Mouse (Mus musculus) hindbrain, embryonic 16.5 days (tissue): ENCODE results near the gene Ryr2. TPM values are rescaled to one million over a fixed set of nuclear protein-coding genes. Genes with fewer than 3 reads are reported as not detected.
A peak's percentile ranks its signal among the peaks of the same experiment; 100 is the strongest.

Source experiments
- ATAC-seq: fragments of 200-750 bp; cut with Nextera tagmentation; 2 replicates; pipeline ENCODE4 v1.8.0; 2017; ENCODE audit warnings: moderate TSS enrichment, moderate library complexity
- H3K27ac ChIP-seq: fragments of 300-500 bp; sonication (generic); 2 replicates; pipeline ENCODE4 v1.5.1; 2014; ENCODE audit warnings: low read depth, mild to moderate bottlenecking, control low read depth, low read length, moderate library complexity
- H3K27me3 ChIP-seq: fragments of 300-500 bp; sonication (generic); replicated peaks from 2 replicates; pipeline ENCODE4 v1.6.1; 2014; ENCODE audit warnings: low read length; ENCODE audit not compliant: control insufficient read depth, insufficient read depth
- H3K36me3 ChIP-seq: fragments of 300-500 bp; sonication (generic); 2 replicates; pipeline ENCODE4 v1.6.1; 2014; ENCODE audit warnings: mild to moderate bottlenecking, low read length, moderate library complexity, mixed read lengths; ENCODE audit not compliant: control insufficient read depth, insufficient read depth
- H3K4me1 ChIP-seq: fragments of 300-500 bp; sonication (generic); 2 replicates; pipeline ENCODE4 v1.6.1; 2014; ENCODE audit warnings: low read depth, low read length; ENCODE audit not compliant: control insufficient read depth, insufficient read depth
- H3K4me2 ChIP-seq: fragments of 300-500 bp; sonication (generic); 2 replicates; pipeline ENCODE4 v1.6.1; 2014; ENCODE audit warnings: mild to moderate bottlenecking, low read length, control low read depth, moderate library complexity
- H3K4me3 ChIP-seq: fragments of 300-500 bp; sonication (generic); 2 replicates; pipeline ENCODE4 v1.5.1; 2014; ENCODE audit warnings: mild to moderate bottlenecking, low read length, control low read depth, moderate library complexity
- H3K9ac ChIP-seq: fragments of 300-500 bp; sonication (generic); 2 replicates; pipeline ENCODE4 v1.6.1; 2014; ENCODE audit warnings: low read depth, mild to moderate bottlenecking, control low read depth, low read length, moderate library complexity
- H3K9me3 ChIP-seq: fragments of 300-500 bp; sonication (generic); 2 replicates; pipeline ENCODE4 v1.6.1; 2014; ENCODE audit warnings: mild to moderate bottlenecking, low read length, moderate library complexity; ENCODE audit not compliant: control insufficient read depth
- WGBS: fragments of 180-500 bp; shearing (Covaris S2); extraction: QIAGEN DNeasy Blood & Tissue Kit; methylation state at CpG from one replicate; pipeline ENCODE4 v1.1.7; 2014; 5-methylcytosine and 5-hydroxymethylcytosine counted together
- polyA plus RNA-seq: library from polyadenylated mRNA; unstranded; fragments of >200 nt; fragmentation: Nextera tagmentation; extraction: Ambion mirVana; gene quantifications from 2 replicates; pipeline ENCODE4 v1.2.1, GENCODE M21; 2015

Gene Ryr2
- polyA plus RNA-seq, 1 experiment from 2014 or later, result 5.0 TPM

DNA sequence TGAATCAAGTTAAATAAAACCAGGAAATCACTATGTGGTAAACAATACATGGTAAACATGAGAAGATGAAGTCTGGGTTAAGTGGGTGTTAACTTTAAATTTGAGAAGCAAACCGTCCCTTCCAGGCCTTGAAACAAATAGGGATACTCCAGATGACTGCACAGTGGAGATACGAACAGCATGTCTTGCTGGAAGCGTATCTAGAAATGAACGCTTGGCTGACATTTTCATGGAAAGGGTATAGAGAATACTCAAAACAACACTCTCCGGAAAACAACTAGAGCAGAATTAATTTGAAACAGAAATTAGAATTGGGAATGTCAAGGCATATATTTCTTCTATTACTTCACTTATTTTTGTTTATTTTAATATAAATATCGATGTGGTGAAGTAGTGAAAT is 329.0 kb downstream of the Ryr2 start:
- Histone ChIP-seq H3K9me3 (no peaks in the 10 kb centered on the region), H3K36me3 (no peaks in the 10 kb centered on the region), H3K27ac (no peak overlapping the region), H3K4me2 (no peak overlapping the region), H3K9ac (no peak overlapping the region), H3K4me1 (no peaks in the 10 kb centered on the region), H3K27me3 (no peaks in the 10 kb centered on the region), H3K4me3 (no peak overlapping the region)
- ATAC-seq, result no peak
- WGBS, result 89% methylated on average over 6 of the region's 6 CpGs

- H3K27ac ChIP-seq, result no peak overlapping the region
- no peaks in the 10 kb centered on the region for H3K27me3 ChIP-seq
- no peak overlapping the region for H3K4me3 ChIP-seq
- no peaks in the 10 kb centered on the region; the same call in none of the 2 replicates for H3K36me3 ChIP-seq
- 95% methylated on average over 8 of the region's 8 CpGs for WGBS
- ATAC-seq, result 0 out of 2 replicates have a peak, but pooled peaks have one; percentile 34
- H3K4me1 ChIP-seq, result no peaks in the 10 kb centered on the region
- no peak overlapping the region for H3K9ac ChIP-seq
- no peak overlapping the region for H3K4me2 ChIP-seq
- H3K9me3 ChIP-seq, result no peaks in the 10 kb centered on the region
Measured at GRCm38 (mm10) chr13:11772173-11772572, 334.6 kb downstream of the Ryr2 start.

- 73% methylated on average over 2 of the region's 2 CpGs for WGBS
- no peaks in the 10 kb centered on the region for H3K4me1 ChIP-seq
- no peak overlapping the region for H3K4me2 ChIP-seq
- no peaks in the 10 kb centered on the region; the same call in none of the 2 replicates for H3K36me3 ChIP-seq
- no peak overlapping the region for H3K9ac ChIP-seq
- no peak for ATAC-seq
- H3K4me3 ChIP-seq, result no peak overlapping the region
- H3K27me3 ChIP-seq, result no peaks in the 10 kb centered on the region
- no peak overlapping the region for H3K27ac ChIP-seq
- no peaks in the 10 kb centered on the region for H3K9me3 ChIP-seq
Measured at GRCm38 (mm10) chr13:11766899-11767298, 339.8 kb downstream of the Ryr2 start.

GRCm38 (mm10) chr13:11763925-11764324 is 342.8 kb downstream of the Ryr2 start:
- 88% methylated on average over 4 of the region's 4 CpGs for WGBS
- Histone ChIP-seq H3K27me3 (no peaks in the 10 kb centered on the region), H3K4me2 (no peak overlapping the region), H3K27ac (no peak overlapping the region), H3K9me3 (no peaks in the 10 kb centered on the region), H3K4me1 (no peaks in the 10 kb centered on the region), H3K9ac (no peak overlapping the region), H3K36me3 (no peaks in the 10 kb centered on the region), H3K4me3 (no peak overlapping the region)
- no peak for ATAC-seq

DNA sequence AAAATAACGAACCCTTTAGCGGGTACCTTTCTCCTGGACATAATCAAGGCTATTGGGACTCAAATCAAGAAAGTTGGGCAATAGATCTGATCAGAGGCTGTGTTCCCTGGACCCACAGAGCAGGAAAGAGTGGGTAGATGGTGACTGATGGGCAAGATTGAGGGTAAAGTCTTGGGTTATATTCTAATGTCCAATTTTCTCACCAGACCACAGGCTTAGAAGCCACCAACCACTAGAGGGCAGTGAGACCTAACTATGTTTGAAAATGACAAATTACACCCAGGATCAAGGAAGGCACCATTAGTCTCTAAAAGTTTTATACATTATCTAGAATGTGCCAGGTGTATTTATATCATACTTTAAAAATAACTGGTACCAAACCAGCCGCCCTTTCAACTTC is 343.6 kb downstream of the Ryr2 start:
- Histone ChIP-seq H3K9me3 (no peaks in the 10 kb centered on the region), H3K27me3 (no peaks in the 10 kb centered on the region), H3K9ac (no peak overlapping the region), H3K4me1 (no peaks in the 10 kb centered on the region), H3K4me3 (no peak overlapping the region), H3K27ac (no peak overlapping the region), H3K4me2 (no peak overlapping the region), H3K36me3 (no peaks in the 10 kb centered on the region)
- 93% methylated on average over 3 of the region's 3 CpGs for WGBS
- ATAC-seq, result peak; percentile 56

DNA sequence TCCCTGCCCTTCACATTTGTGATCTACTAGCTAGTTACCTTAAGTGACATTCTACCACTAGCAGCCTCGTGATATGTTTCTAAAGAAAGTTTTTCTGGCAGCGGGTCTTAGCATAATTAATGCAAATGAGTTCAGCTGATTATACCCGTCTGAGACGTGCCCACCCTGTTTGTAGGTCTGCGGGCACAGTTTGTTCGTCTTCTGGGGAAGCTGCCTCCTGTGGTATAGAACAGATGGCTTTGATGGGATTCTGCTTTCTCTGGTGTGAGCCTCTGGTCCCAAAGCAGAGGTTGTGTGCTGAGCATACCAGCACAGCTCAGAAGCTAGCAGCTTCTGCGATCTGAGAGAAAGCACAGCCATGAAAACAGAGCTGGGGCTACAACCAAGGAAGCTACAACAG is 348.9 kb downstream of the Ryr2 start:
- H3K9me3 ChIP-seq, result no peaks in the 10 kb centered on the region
- ATAC-seq, result peak; percentile 50; the same call in 1 of the 2 replicates
- 26% methylated on average over 7 of the region's 7 CpGs for WGBS
- no peak overlapping the region for H3K4me2 ChIP-seq
- H3K27ac ChIP-seq, result no peak overlapping the region
- H3K36me3 ChIP-seq, result no peaks in the 10 kb centered on the region
- H3K4me1 ChIP-seq, result no peaks in the 10 kb centered on the region
- H3K27me3 ChIP-seq, result no peaks in the 10 kb centered on the region
- H3K9ac ChIP-seq, result no peak overlapping the region
- H3K4me3 ChIP-seq, result no peak overlapping the region

- Histone ChIP-seq H3K9me3 (no peaks in the 10 kb centered on the region), H3K27ac (no peak overlapping the region), H3K4me2 (no peak overlapping the region), H3K36me3 (peaks cover 5% of the 10 kb centered on the region; the same call in 1 of the 2 replicates), H3K9ac (no peak overlapping the region), H3K4me3 (no peak overlapping the region), H3K27me3 (no peaks in the 10 kb centered on the region), H3K4me1 (no peaks in the 10 kb centered on the region)
- no peak for ATAC-seq
- WGBS, result 87% methylated on average over 9 of the region's 9 CpGs
Measured at GRCm38 (mm10) chr13:11745479-11745878, 361.3 kb downstream of the Ryr2 start.

- peaks cover 7% of the 10 kb centered on the region; the same call in 1 of the 2 replicates for H3K36me3 ChIP-seq
- no peak overlapping the region for H3K27ac ChIP-seq
- no peak for ATAC-seq
- H3K9ac ChIP-seq, result no peak overlapping the region
- 93% methylated on average over 12 of the region's 12 CpGs for WGBS
- no peaks in the 10 kb centered on the region for H3K9me3 ChIP-seq
- H3K4me3 ChIP-seq, result no peak overlapping the region
- H3K4me1 ChIP-seq, result no peaks in the 10 kb centered on the region
- H3K4me2 ChIP-seq, result no peak overlapping the region
- no peaks in the 10 kb centered on the region for H3K27me3 ChIP-seq
Measured at GRCm38 (mm10) chr13:11738211-11738610, 368.5 kb downstream of the Ryr2 start.

DNA sequence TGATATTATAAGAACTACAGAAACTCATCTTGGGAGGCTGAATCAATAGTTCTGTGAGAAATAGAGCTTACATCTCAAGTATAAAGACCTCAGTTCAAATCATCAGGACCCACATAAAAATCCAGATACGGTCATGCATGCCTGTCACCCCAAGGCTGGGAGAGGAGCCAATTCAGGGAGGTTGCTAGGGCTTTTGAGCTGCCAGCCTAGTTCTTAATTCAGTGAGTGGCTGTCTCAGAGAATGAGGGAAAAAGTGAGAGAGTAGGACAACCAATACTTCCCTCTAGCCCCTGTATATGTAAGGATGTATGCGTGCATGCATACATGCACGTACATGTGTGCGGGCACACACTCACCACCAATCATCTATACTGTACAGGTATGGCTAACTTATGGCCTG is 390.5 kb downstream of the Ryr2 start:
- 89% methylated on average over 4 of the region's 4 CpGs for WGBS

More for the DNA sequence above, 390.5 kb downstream of the Ryr2 start:
- Histone ChIP-seq H3K4me3 (no peak overlapping the region), H3K9me3 (no peaks in the 10 kb centered on the region), H3K27ac (no peak overlapping the region), H3K36me3 (no peaks in the 10 kb centered on the region), H3K4me1 (no peaks in the 10 kb centered on the region), H3K27me3 (no peaks in the 10 kb centered on the region), H3K4me2 (no peak overlapping the region), H3K9ac (no peak overlapping the region)
- no peak for ATAC-seq
